Mouse (Mus musculus): ENCODE data around the gene Disp2.

- TF ChIP-seq CTCF (IDR thresholded peaks at IDR 0.05; ENCODE audit: low read depth, low read length) (no peak), GATA2 (IDR thresholded peaks at IDR 0.05; ENCODE audit: borderline replicate concordance, low read depth, low read length) (no peak)
Measured at GRCm38 (mm10) chr2:118790221-118790550, 10.7 kb downstream of the Disp2 start.

Measured in G1E (cell line).